Mouse (Mus musculus): ENCODE measurements around the gene 1700001C02Rik. TPM values are rescaled to one million over a fixed set of nuclear protein-coding genes. Genes with fewer than 3 reads are reported as not detected.

The 1700001C02Rik gene
- polyA plus RNA-seq, 1 experiment from 2014 or later: not detected

DNA sequence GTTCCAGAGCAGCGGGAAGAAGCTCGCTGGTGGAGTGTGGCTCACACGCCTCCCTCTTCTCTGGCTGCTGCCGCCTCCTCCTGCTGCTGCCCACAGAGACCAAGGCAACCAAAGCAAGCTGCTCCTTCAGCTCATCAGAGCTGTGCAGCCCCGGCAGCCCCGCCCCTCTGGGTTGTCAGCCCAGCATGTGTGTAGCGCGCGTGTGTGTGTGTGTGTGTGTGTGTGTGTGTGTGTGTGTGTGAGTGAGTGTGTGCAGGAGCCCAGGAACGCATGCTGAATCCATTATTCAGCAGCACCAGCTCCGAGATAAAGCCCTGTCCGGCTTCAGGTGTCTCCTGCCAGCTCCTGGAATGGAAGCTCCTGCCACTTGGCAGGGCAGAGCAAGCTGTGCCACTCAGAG, 4.0 kb upstream of the 1700001C02Rik start, which contains the start of gene Otof:
Gene Otof, minus strand, starts transcription at position 112 of the 400 bp plus-strand sequence.
- H3K27ac ChIP-seq: no peak within 1 kb of the TSS
- peak; percentile 40 for ATAC-seq (replicated peaks; ENCODE audit: insufficient number of reproducible peaks, insufficient read depth, low FRiP score, low read depth)
- H3K9me3 ChIP-seq (replicated peaks): no peaks in the 10 kb centered on the region
- WGBS: 12% methylated on average over 12 of the region's 12 CpGs
- no peaks in the 10 kb centered on the region for H3K36me3 ChIP-seq
- H3K27me3 ChIP-seq: peaks cover 64% of the 10 kb centered on the region
- H3K4me1 ChIP-seq (replicated peaks): peaks cover 18% of the 10 kb centered on the region
- H3K4me2 ChIP-seq: peak within 1 kb of the TSS; percentile 30
- 0 out of 2 replicates have a peak within 1 kb of the TSS, but pooled peaks have one; percentile 2 for H3K4me3 ChIP-seq
- 0 out of 2 replicates have a peak within 1 kb of the TSS, but pooled peaks have one; percentile 2 for H3K9ac ChIP-seq

DNA sequence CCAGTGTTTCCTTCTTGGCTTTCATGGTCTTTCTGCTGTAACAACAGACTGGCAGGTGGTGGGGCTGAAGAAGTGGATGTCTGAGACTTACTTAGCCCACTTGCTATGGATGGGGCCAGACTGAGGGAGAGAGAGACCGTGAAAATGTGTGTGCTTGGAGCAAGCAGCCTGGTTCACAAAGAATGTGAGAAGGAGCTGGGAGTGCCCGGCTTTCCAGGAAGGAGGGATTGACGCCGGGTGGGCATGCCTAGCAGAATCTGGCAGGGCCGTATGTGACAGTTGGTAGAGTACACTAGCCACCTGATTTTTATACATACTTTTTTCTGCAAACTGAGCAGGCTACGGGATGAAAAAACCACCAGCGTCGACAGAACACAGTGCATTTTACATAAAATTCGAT, 468 bp downstream of the 1700001C02Rik start:
- Histone ChIP-seq H3K4me1 (replicated peaks) (peaks cover 16% of the 10 kb centered on the region), H3K9me3 (replicated peaks) (no peaks in the 10 kb centered on the region), H3K4me2 (peak overlapping the region; percentile 55), H3K4me3 (peak overlapping the region; percentile 29), H3K9ac (no peak overlapping the region), H3K27ac (no peak overlapping the region), H3K27me3 (peaks cover 55% of the 10 kb centered on the region), H3K36me3 (no peaks in the 10 kb centered on the region)
- no peak for ATAC-seq (replicated peaks; ENCODE audit: insufficient number of reproducible peaks, insufficient read depth, low FRiP score, low read depth)
- WGBS: 46% methylated on average over 9 of the region's 9 CpGs

DNA sequence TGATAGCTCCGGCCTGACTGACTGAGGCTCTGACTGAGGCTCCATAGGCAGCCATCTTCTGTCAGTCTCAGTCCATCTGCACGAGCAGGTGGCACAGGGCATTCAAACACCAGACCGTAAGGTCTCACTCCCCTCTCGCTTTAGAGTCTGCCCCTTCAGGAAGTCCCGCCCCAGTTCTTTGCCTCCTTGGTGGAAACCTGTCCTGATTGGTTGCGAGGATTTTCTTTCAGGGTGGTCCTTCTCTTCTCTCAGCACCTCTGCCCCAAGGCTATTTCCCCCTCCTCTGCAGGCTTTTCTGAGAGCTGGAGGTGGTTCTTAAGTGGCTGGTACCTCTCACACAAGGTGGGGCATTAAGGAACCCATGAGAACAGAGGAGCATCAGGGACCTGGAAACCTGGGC, 4.6 kb downstream of the 1700001C02Rik start:
- ATAC-seq (replicated peaks; ENCODE audit: insufficient number of reproducible peaks, insufficient read depth, low FRiP score, low read depth): no peak
- H3K9me3 ChIP-seq (replicated peaks): no peaks in the 10 kb centered on the region

DNA sequence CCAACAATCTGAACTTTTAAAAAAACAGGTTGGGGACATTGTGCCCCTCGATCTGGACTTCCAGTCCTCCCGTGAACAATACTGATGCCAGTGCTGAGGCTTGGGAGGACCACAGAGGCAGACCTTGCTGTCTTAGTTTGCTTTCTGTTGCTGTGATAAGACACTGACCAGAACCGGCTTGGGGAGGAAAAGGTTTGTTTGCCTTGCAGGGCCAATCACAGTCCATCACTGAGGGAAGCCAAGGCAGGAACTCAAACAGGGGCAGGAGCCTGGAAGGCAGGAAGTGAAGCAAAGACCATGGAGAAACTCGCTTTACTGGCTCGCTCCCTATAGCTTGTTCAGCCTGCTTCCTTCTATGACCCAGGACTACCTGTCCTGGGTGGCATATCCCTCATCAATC, 6.3 kb downstream of the 1700001C02Rik start:
- 50% methylated on average over 5 of the region's 5 CpGs for WGBS
- no peak overlapping the region for H3K27ac ChIP-seq

More for the DNA sequence above, 4.6 kb downstream of the 1700001C02Rik start:
- Histone ChIP-seq H3K27ac (no peak overlapping the region), H3K4me1 (replicated peaks) (peaks cover 6% of the 10 kb centered on the region; the same call in 1 of the 2 replicates), H3K36me3 (no peaks in the 10 kb centered on the region), H3K9ac (no peak overlapping the region), H3K4me2 (no peak overlapping the region), H3K4me3 (no peak overlapping the region), H3K27me3 (peaks cover 21% of the 10 kb centered on the region)
- WGBS: 53% methylated on average over 6 of the region's 6 CpGs

DNA sequence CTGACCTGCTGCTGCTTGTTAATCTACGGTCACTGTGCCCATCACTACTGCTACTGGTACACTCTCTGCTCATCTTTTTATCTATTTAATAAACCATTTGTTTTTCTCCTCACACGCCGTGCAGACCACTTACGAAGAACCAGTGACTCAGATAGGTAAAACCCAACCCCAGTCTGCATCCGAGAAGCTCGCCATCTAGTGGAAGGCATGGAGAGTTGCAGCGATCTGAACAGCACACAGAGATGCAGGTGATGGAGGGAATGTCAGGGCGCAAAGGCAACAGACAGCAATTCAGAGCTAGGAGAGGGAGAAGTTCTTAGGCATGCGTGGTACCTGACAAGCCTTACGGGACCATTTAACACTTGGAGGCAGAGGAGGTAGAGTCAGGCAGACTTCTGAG, 10.7 kb downstream of the 1700001C02Rik start:
- 39% methylated on average over 10 of the region's 10 CpGs for WGBS

More for the DNA sequence above, 6.3 kb downstream of the 1700001C02Rik start:
- Histone ChIP-seq H3K27me3 (peaks cover 4% of the 10 kb centered on the region; the same call in 1 of the 2 replicates), H3K9me3 (replicated peaks) (no peaks in the 10 kb centered on the region), H3K36me3 (no peaks in the 10 kb centered on the region), H3K4me2 (no peak overlapping the region), H3K4me1 (replicated peaks) (no peaks in the 10 kb centered on the region), H3K9ac (no peak overlapping the region), H3K4me3 (no peak overlapping the region)
- no peak for ATAC-seq (replicated peaks; ENCODE audit: insufficient number of reproducible peaks, insufficient read depth, low FRiP score, low read depth)

DNA sequence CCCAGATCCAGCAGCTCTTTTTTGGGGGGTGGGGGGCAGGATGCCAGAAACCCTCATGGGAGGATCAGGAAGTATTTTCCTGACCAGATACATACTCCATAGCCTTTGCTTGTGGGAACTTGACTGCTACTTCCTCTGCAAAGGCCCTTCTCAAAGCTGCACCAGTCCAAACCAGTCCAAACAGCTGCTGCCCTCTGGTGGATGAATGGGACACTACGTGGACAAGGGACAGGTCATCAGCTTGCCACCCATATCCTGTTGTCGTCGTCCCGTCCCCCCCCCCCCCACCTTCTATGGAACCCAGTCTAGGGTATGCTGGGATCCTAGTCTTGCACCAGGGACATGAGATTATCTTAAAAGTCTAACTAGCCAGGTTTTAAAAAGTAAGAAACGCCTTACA, 16.5 kb downstream of the 1700001C02Rik start:
- Histone ChIP-seq H3K4me3 (no peak overlapping the region), H3K9me3 (replicated peaks) (no peaks in the 10 kb centered on the region), H3K4me2 (no peak overlapping the region), H3K36me3 (no peaks in the 10 kb centered on the region), H3K27me3 (no peaks in the 10 kb centered on the region), H3K27ac (no peak overlapping the region), H3K9ac (no peak overlapping the region), H3K4me1 (replicated peaks) (0 out of 2 replicates have a peak, but pooled peaks cover 2% of the 10 kb centered on the region)
- 0 out of 2 replicates have a peak, but pooled peaks have one; percentile 39 for ATAC-seq (replicated peaks; ENCODE audit: insufficient number of reproducible peaks, insufficient read depth, low FRiP score, low read depth)
- 14% methylated on average over 5 of the region's 5 CpGs for WGBS

More for the DNA sequence above, 10.7 kb downstream of the 1700001C02Rik start:
- Histone ChIP-seq H3K9ac (no peak overlapping the region), H3K27me3 (no peaks in the 10 kb centered on the region), H3K9me3 (replicated peaks) (no peaks in the 10 kb centered on the region), H3K36me3 (no peaks in the 10 kb centered on the region), H3K4me3 (no peak overlapping the region), H3K4me2 (no peak overlapping the region), H3K27ac (no peak overlapping the region), H3K4me1 (replicated peaks) (no peaks in the 10 kb centered on the region)
- no peak for ATAC-seq (replicated peaks; ENCODE audit: insufficient number of reproducible peaks, insufficient read depth, low FRiP score, low read depth)

DNA sequence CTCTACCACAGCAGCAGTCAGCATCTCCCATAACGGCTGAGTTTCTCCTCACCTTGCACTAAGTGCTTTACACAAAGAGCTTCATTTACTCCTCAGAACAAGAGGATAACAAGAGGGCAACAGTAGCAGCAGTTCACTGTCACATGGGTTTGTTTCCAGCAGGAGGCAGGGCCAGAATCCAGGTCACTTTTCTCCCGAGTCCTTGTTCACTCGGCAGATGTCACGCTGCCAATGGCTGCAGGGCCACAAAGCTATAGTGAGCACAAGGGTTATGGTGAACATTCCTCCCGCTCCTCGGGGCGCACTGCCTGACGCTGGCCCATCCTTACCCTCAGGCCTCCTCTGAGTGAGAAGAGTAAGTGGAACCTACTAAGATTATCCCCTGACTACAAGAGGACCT, 17.7 kb downstream of the 1700001C02Rik start:
- no peaks in the 10 kb centered on the region for H3K9me3 ChIP-seq (replicated peaks)
- no peaks in the 10 kb centered on the region for H3K27me3 ChIP-seq
- H3K9ac ChIP-seq: no peak overlapping the region
- no peaks in the 10 kb centered on the region for H3K36me3 ChIP-seq
- no peak overlapping the region for H3K4me3 ChIP-seq
- 0 out of 2 replicates have a peak, but pooled peaks cover 2% of the 10 kb centered on the region for H3K4me1 ChIP-seq (replicated peaks)
- H3K27ac ChIP-seq: no peak overlapping the region
- 78% methylated on average over 8 of the region's 8 CpGs for WGBS
- ATAC-seq (replicated peaks; ENCODE audit: insufficient number of reproducible peaks, insufficient read depth, low FRiP score, low read depth): no peak
- no peak overlapping the region for H3K4me2 ChIP-seq

DNA sequence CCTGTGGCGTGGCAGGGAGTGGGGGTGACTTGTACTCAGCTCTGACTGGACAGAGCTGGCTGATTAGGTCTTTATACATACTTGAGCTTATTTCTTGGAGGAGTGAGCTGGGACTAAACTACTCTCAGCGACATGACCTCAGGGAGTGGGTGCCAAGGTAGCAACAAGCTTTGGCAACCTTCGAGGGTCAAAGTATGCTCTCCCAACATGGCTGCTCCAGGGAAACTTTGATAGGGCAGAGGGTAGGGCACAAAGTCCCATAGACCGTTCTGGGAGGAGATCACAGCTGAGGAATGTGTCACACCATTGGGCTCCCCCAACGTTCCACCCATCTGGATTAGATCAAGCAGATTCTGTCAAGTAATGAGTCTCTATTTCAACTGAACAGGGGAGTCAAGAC, 18.7 kb downstream of the 1700001C02Rik start:
- no peak overlapping the region for H3K4me3 ChIP-seq
- WGBS: 75% methylated on average over 5 of the region's 5 CpGs
- no peaks in the 10 kb centered on the region for H3K27me3 ChIP-seq
- H3K4me2 ChIP-seq: no peak overlapping the region
- ATAC-seq (replicated peaks; ENCODE audit: insufficient number of reproducible peaks, insufficient read depth, low FRiP score, low read depth): no peak
- H3K27ac ChIP-seq: no peak overlapping the region
- H3K9ac ChIP-seq: no peak overlapping the region
- H3K4me1 ChIP-seq (replicated peaks): 0 out of 2 replicates have a peak, but pooled peaks cover 2% of the 10 kb centered on the region
- no peaks in the 10 kb centered on the region for H3K36me3 ChIP-seq
- no peaks in the 10 kb centered on the region for H3K9me3 ChIP-seq (replicated peaks)

DNA sequence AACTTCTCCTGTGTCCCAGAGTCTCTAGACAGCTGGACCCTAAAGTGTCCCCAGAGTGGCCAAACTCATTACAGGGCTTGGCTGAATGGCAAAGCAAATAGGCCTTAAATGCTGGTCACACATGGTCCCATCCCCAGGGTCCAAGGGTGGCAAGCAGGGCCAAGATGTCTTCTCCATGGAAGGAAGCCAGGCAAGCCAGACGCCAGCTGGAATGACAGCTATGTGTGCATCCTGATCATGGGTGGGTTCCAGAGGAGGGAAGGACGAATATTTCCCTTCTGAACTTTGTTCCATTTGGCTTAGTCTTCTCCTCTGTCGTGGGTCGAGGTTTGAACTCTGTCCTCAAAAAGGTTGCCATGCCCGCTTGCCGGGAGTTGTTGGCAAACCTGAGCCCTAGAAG, 19.3 kb downstream of the 1700001C02Rik start:
- H3K27me3 ChIP-seq: no peaks in the 10 kb centered on the region
- no peak for ATAC-seq (replicated peaks; ENCODE audit: insufficient number of reproducible peaks, insufficient read depth, low FRiP score, low read depth)

DNA sequence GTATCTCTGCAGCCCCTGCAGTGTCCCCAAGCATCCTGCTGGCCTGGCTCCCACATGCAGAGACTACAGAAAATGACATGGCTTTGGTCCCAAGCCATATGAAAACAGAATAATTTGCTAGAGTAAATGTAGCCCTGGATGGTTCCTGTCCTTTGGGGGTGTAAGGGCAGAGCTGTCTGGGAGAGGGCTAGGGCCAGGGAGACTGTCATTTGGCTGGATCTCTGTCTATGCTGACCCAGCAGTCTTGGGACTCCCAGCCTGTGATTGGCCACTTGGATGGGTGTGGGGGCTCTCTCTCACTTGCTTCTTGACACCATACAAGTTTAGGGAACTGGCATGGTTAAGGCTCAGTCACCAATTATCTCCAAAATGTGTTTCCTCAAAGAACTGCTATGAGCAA, 24.4 kb downstream of the 1700001C02Rik start:
- no peaks in the 10 kb centered on the region for H3K9me3 ChIP-seq (replicated peaks)
- H3K27ac ChIP-seq: no peak overlapping the region
- H3K4me3 ChIP-seq: no peak overlapping the region
- H3K9ac ChIP-seq: no peak overlapping the region
- ATAC-seq (replicated peaks; ENCODE audit: insufficient number of reproducible peaks, insufficient read depth, low FRiP score, low read depth): no peak
- no peaks in the 10 kb centered on the region for H3K27me3 ChIP-seq
- no peak overlapping the region for H3K4me2 ChIP-seq
- no peaks in the 10 kb centered on the region for H3K36me3 ChIP-seq
- H3K4me1 ChIP-seq (replicated peaks): peaks cover 3% of the 10 kb centered on the region; the same call in 1 of the 2 replicates

More for the DNA sequence above, 19.3 kb downstream of the 1700001C02Rik start:
- WGBS: 75% methylated on average over 6 of the region's 6 CpGs
- Histone ChIP-seq H3K4me3 (no peak overlapping the region), H3K9ac (no peak overlapping the region), H3K9me3 (replicated peaks) (no peaks in the 10 kb centered on the region), H3K4me2 (no peak overlapping the region), H3K27ac (no peak overlapping the region), H3K36me3 (no peaks in the 10 kb centered on the region), H3K4me1 (replicated peaks) (0 out of 2 replicates have a peak, but pooled peaks cover 2% of the 10 kb centered on the region)

DNA sequence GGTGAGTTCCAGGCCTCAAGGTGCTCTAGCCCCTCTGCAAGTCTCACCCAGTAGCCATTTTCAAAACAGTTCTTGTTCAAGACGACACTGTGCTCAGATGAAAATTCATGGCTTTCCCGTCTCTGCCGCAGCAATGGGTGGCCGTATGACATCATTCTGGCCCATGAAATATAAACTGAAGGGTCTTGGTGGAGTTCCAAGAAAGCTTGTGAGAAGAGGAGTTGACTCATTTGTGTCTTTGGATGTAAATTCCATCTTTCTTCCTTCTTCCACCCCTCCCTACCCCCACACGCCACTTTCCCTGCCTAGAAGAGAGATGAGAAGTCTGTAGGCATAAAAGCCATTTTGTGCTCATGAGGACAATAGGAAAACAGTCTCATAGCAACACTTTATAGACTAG, 25.0 kb downstream of the 1700001C02Rik start:
- no peak overlapping the region for H3K27ac ChIP-seq
- H3K9me3 ChIP-seq (replicated peaks): no peaks in the 10 kb centered on the region
- WGBS: 66% methylated on average over 5 of the region's 5 CpGs
- no peak overlapping the region for H3K4me2 ChIP-seq
- no peak for ATAC-seq (replicated peaks; ENCODE audit: insufficient number of reproducible peaks, insufficient read depth, low FRiP score, low read depth)
- no peaks in the 10 kb centered on the region for H3K27me3 ChIP-seq
- no peak overlapping the region for H3K4me3 ChIP-seq
- H3K36me3 ChIP-seq: no peaks in the 10 kb centered on the region
- H3K4me1 ChIP-seq (replicated peaks): peaks cover 3% of the 10 kb centered on the region; the same call in 1 of the 2 replicates
- H3K9ac ChIP-seq: no peak overlapping the region

DNA sequence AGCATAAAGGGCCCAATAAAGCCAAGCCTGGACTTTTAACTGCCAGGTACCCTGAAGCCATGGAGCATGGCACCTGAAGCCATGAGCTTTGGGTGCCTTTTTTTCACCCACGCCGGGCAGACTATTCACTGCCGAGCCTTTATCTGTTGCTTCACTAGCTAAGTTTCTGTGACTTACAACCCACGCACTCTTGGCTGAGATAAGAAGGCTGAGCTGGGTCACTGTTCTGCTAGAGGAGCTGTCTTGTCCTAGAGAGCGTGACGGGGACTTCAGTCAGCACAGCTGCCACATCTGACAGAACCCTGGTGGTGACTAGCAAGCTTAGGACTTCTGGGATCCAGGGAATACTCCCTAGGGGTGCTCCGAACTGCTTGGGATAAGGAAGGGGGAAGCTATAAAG, 27.9 kb downstream of the 1700001C02Rik start:
- WGBS: 24% methylated on average over 7 of the region's 7 CpGs
- no peak for ATAC-seq (replicated peaks; ENCODE audit: insufficient number of reproducible peaks, insufficient read depth, low FRiP score, low read depth)
- H3K36me3 ChIP-seq: no peaks in the 10 kb centered on the region
- no peak overlapping the region for H3K4me2 ChIP-seq
- H3K9me3 ChIP-seq (replicated peaks): no peaks in the 10 kb centered on the region
- no peak overlapping the region for H3K4me3 ChIP-seq
- no peaks in the 10 kb centered on the region for H3K27me3 ChIP-seq
- no peak overlapping the region for H3K9ac ChIP-seq
- peaks cover 3% of the 10 kb centered on the region; the same call in 1 of the 2 replicates for H3K4me1 ChIP-seq (replicated peaks)
- no peak overlapping the region for H3K27ac ChIP-seq

Measured in heart, embryonic 15.5 days (tissue).